Mouse (Mus musculus): ENCODE measurements at regions not wholly inside any gene's neighbourhood (a gene's known extent, or its start where the extent isn't known, plus 50 kb on each side); places are given as distances from the start of the nearest gene placed in this dataset.

DNA sequence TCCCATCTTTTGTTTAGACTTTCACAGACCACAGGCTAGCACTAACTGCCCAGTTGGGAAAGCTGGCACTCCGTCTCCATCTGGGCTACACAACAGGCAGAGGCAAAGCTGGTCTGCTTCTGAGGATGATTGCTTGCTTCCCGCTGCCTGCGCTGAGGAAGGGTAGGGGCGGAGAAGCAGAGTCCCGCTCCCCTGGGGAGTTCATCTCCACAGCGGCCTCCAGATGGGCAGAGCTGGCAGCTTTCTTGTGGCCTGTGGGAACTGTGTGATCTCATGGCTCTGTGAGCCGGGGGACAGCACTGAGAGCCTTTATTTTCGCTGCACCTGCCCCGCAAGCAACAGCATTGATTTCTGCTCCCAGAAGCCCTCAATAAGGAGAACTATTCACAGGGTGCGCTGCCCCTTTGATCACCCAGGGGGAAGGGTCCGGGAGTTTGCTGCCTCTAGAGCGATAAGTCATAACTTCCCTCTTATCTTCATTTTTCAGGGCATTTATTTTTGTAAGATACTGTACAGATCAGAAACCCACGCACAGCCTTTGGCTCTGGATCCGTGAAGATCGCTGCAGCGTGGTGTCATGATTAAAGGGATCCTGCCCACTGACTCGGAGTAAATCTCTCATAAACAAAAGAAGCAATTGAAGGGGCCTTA, 155.7 kb downstream of the Gm9376 start:
- DNase-seq (ENCODE audit: low spot score) = no peak

GRCm38 (mm10) chr14:118423269-118423668, 156.5 kb downstream of the Gm9376 start:
- no peak for DNase-seq (ENCODE audit: low spot score)

DNA sequence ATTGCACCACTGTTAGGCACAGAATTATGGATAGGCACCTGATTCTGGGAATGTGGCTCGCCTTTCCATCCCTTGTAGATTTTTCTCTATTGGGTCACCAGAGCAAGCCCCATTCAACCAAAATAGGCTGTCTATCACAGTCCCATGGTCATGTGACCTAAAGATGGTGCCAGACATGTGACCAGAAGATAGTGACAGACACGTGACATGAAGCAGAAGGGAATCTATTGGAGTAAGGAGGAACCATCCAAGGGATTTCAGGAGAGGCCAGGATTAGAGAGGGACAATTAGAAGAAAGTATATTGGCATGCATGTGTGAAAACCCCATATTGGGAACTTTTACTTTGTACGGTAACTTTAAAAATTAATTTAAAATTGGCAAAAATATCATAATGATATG, 159.8 kb downstream of the Gm9376 start:
- no peak for DNase-seq (ENCODE audit: low spot score)

- DNase-seq (ENCODE audit: low spot score) = no peak
Observed at GRCm38 (mm10) chr14:118430286-118430685, 163.5 kb downstream of the Gm9376 start.

DNA sequence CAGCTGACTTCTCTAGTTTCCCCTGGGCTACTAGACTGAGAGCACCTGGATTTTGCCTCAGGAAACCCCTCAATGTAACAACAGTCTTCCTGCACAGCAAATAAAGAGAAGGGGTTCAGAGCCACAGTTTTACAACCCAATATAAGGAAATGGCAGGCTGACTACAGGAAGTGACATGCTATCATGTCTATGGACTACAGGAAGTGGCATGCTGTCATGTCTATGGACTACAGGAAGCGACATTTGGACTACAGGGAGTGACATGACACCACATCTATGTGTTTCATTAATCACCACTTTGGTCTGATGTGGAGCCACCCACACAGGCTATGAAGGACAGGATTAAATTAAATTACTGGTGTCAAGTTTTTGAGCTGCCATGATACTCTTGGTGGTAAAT, 164.0 kb downstream of the Gm9376 start:
- no peak for DNase-seq (ENCODE audit: low spot score)

- DNase-seq (ENCODE audit: low spot score) = no peak
Observed at GRCm38 (mm10) chr14:118431241-118431882, 164.6 kb downstream of the Gm9376 start.
